Mouse (Mus musculus) forebrain, embryonic 13.5 days (tissue): ENCODE results near the gene Smtn. TPM values are rescaled to one million over a fixed set of nuclear protein-coding genes. Genes with fewer than 3 reads are reported as not detected.

Source experiments
- ATAC-seq: fragments of 200-750 bp; cut with Nextera tagmentation; 2 replicates; pipeline ENCODE4 v1.8.0; 2017
- H3K27ac ChIP-seq: fragments of 300-500 bp; sonication (generic); 2 replicates; pipeline ENCODE4 v1.5.1; 2015; ENCODE audit warnings: inconsistent platforms, mild to moderate bottlenecking, moderate library complexity
- H3K27me3 ChIP-seq: fragments of 300-500 bp; sonication (generic); 2 replicates; pipeline ENCODE4 v1.6.1; 2015; ENCODE audit warnings: mild to moderate bottlenecking, inconsistent platforms
- H3K36me3 ChIP-seq: fragments of 300-500 bp; sonication (generic); 2 replicates; pipeline ENCODE4 v1.6.1; 2015; ENCODE audit warnings: mild to moderate bottlenecking, inconsistent platforms; ENCODE audit not compliant: poor library complexity, severe bottlenecking
- H3K4me1 ChIP-seq: fragments of 300-500 bp; sonication (generic); 2 replicates; pipeline ENCODE4 v1.6.1; 2015; ENCODE audit warnings: inconsistent platforms
- H3K4me2 ChIP-seq: fragments of 300-500 bp; sonication (generic); 2 replicates; pipeline ENCODE4 v1.6.1; 2015; ENCODE audit warnings: inconsistent platforms, mild to moderate bottlenecking, moderate library complexity
- H3K4me3 ChIP-seq: fragments of 300-500 bp; sonication (generic); 2 replicates; pipeline ENCODE4 v1.5.1; 2015; ENCODE audit warnings: mild to moderate bottlenecking, inconsistent platforms
- H3K9ac ChIP-seq: fragments of 300-500 bp; sonication (generic); 2 replicates; pipeline ENCODE4 v1.6.1; 2015; ENCODE audit warnings: mild to moderate bottlenecking, inconsistent platforms
- H3K9me3 ChIP-seq: fragments of 300-500 bp; sonication (generic); replicated peaks from 2 replicates; pipeline ENCODE4 v1.6.1; 2016; ENCODE audit warnings: inconsistent platforms
- WGBS: fragments of 180-500 bp; shearing (Covaris S2); methylation state at CpG from one replicate; pipeline ENCODE4 v1.1.7; 2015; 5-methylcytosine and 5-hydroxymethylcytosine counted together
- polyA plus RNA-seq: library from polyadenylated mRNA; unstranded; fragments of >200 nt; fragmentation: Nextera tagmentation; extraction: Ambion mirVana; gene quantifications from 2 replicates; pipeline ENCODE4 v1.2.1, GENCODE M21; 2015

Smtn gene
- polyA plus RNA-seq, 1 experiment from 2014 or later: 21.9 TPM

DNA sequence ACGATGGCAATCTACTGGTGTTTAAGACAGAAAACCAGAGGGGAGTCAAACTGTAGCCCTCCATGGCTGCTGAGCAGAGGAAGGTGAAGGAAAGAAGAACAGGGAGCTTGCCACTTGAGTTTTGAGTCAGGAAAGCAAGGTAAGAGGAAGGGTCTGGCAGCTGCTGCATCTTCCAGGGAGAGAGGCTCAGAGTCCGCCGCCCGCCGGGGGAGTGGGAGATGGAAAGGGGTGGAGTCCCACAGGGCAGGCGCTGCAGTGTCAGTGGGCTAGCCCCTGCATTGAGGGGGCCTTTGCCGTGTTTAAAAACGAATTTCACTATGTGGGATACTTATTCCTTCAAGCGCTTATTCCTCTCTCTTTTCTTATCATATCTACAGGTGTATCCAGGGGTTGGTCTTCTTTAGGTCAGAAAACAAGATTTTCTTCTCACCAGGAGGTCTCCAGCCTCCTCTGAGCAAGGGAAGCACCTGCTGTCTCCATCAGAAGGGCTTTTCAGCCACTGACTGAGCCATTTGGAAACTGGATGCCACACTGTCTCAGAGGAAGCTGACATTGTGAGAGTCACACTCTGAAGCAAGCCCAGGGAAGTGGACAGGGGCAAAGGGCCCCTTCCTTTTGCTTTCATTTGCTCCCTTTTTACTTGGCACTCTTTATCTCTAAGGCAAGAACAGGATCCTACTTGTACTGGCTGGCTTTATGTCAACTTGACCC, 5.3 kb upstream of the Smtn start:
- Histone ChIP-seq H3K9me3 (peaks cover 6% of the 10 kb centered on the region), H3K36me3 (no peaks in the 10 kb centered on the region), H3K4me1 (peaks cover 3% of the 10 kb centered on the region; the same call in 1 of the 2 replicates), H3K9ac (no peak overlapping the region), H3K27me3 (no peaks in the 10 kb centered on the region), H3K4me3 (no peak overlapping the region), H3K27ac (no peak overlapping the region), H3K4me2 (no peak overlapping the region)
- ATAC-seq: no peak
- 14% methylated on average over 9 of the region's 9 CpGs for WGBS

DNA sequence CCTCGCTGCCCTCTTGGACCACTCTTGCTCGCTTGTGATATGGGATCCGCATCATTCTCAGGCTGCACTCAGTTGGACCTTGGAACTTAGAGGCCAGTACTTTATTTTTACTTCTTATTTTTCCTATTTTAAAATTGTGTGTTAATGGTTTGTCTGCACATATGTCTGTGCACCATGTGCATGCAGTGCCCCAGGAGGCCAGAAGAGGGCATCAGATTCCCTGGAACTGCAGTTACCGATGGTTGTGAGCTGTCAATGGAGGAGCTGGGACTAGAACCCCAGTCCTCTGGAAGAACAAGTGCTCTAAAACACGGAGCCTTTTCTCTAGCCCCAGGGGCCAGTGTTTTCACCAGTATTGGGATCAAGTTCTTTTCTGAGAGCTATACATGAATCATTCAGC, 4.0 kb upstream of the Smtn start:
- Histone ChIP-seq H3K4me2 (no peak overlapping the region), H3K4me3 (no peak overlapping the region), H3K36me3 (no peaks in the 10 kb centered on the region), H3K4me1 (peaks cover 6% of the 10 kb centered on the region; the same call in 1 of the 2 replicates), H3K27me3 (no peaks in the 10 kb centered on the region), H3K9ac (no peak overlapping the region), H3K27ac (no peak overlapping the region), H3K9me3 (peaks cover 6% of the 10 kb centered on the region)
- ATAC-seq: no peak
- 96% methylated on average over 5 of the region's 5 CpGs for WGBS

DNA sequence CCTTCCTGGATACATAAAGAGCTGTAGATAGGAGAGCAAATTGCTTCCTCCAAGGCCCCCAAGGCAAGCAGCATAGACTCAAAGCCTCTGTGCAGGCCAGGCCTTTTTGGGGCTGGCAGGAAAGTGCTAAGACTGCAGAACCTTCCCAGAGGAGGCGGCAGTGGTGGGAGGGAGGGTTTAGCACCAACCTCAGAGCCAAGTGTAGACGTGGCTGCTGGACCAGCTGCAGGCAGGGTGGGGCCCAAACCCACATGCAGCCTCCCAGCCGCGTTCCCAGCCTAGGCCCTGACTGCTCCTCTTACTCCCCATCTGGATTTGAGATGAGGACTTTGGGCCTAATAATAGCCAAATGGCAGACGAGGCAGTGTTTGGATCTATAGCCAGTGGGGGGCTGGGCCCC, 2.6 kb upstream of the Smtn start:
- no peak overlapping the region for H3K4me3 ChIP-seq
- H3K36me3 ChIP-seq: no peaks in the 10 kb centered on the region
- H3K9ac ChIP-seq: no peak overlapping the region
- 50% methylated on average over 5 of the region's 5 CpGs for WGBS
- H3K27ac ChIP-seq: no peak overlapping the region
- no peak overlapping the region for H3K4me2 ChIP-seq
- no peak for ATAC-seq
- peaks cover 6% of the 10 kb centered on the region for H3K9me3 ChIP-seq
- no peaks in the 10 kb centered on the region for H3K27me3 ChIP-seq
- H3K4me1 ChIP-seq: peaks cover 15% of the 10 kb centered on the region

DNA sequence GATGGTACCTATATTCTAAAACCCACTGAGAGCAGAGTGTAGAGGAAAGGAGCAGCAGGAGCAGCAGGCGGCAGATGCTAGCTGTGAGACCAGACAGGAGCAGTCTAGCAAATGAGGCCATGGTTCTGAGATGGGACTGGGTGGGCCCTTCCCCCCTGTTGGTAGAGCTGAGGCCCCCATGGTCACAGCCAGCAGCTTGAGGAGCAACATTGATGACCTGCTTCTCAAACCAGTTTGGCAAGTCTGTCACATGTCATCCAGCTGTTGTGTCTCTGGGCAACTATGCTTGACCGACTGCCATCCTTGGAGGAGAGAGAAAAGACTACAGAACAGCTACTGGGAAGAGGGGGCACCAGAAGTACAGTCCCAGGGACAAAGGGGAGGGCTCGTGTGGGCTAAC, 1.5 kb upstream of the Smtn start:
- ATAC-seq: no peak
- H3K4me3 ChIP-seq: no peak overlapping the region
- WGBS: 65% methylated on average over 3 of the region's 3 CpGs
- H3K27me3 ChIP-seq: no peaks in the 10 kb centered on the region
- H3K4me1 ChIP-seq: peaks cover 17% of the 10 kb centered on the region
- H3K9me3 ChIP-seq: peaks cover 6% of the 10 kb centered on the region
- no peak overlapping the region for H3K27ac ChIP-seq
- no peaks in the 10 kb centered on the region for H3K36me3 ChIP-seq
- H3K4me2 ChIP-seq: no peak overlapping the region
- H3K9ac ChIP-seq: no peak overlapping the region

DNA sequence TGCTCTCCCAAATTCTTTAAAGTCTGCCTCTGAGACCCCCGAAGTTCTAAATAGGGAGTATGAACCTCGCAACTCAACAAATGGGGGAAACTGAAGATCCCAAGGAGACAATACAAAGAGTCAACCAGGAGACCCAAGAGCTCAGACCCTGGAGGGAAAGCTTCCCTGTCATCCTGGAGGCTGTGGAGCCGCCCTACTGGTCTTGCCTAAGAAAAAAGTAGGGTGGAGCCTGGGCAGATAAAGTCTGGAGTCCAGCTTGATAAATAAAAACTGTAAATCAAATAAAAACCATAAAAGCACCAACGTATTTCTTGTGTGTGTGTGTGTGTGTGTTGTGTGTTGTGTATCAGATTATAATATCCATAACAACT, 601 bp downstream of the Smtn start:
- WGBS: 79% methylated on average over 4 of the region's 4 CpGs
- Histone ChIP-seq H3K9me3 (peaks cover 5% of the 10 kb centered on the region), H3K4me1 (peaks cover 32% of the 10 kb centered on the region), H3K4me2 (peak overlapping the region; percentile 70), H3K9ac (no peak overlapping the region), H3K36me3 (no peaks in the 10 kb centered on the region), H3K27me3 (no peaks in the 10 kb centered on the region), H3K27ac (no peak overlapping the region), H3K4me3 (peak overlapping the region; percentile 55)
- ATAC-seq: no peak

DNA sequence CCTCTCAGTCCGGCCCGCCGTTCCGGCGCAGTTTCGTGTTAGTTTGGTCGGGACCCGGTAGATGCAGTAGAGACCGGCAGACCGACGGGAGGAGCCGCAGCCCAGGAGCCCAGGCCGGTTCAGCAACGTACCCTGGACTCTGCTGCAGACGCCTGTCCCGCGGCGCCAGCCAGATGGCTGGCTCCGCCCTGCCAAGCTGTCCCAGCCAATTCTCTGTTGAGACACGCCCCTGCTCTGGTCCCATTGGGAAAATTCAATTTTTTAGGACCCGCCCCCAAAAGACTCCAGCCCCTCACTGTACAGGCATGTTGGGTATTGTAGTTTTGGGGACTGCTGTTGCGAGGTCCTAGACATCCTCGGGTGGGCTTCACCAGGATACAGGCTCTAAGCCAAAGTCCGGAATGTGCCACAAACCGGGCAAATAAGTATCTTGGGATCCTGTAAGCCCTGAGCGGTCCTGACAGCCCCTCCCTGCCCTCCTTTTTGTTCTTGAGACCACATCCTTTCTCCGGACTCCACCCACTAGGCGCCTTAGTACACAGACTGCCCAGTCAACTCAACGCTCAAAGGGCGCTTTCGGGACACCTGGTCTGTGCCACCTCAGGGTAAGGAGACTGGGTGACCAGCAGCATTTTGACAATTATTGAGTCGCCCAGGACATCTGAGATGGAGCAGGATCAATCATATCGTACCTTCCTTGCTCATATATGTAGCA, 1.1 kb downstream of the Smtn start:
- H3K27me3 ChIP-seq: no peaks in the 10 kb centered on the region
- WGBS: 6% methylated on average over 33 of the region's 33 CpGs
- H3K4me2 ChIP-seq: peak overlapping the region; percentile 70
- peak overlapping the region; percentile 55 for H3K4me3 ChIP-seq
- H3K36me3 ChIP-seq: no peaks in the 10 kb centered on the region
- no peaks in the 10 kb centered on the region; the same call in 1 of the 2 replicates for H3K9me3 ChIP-seq
- peaks cover 35% of the 10 kb centered on the region for H3K4me1 ChIP-seq
- peak; percentile 96 for ATAC-seq
- peak overlapping the region; percentile 72 for H3K9ac ChIP-seq
- no peak overlapping the region for H3K27ac ChIP-seq

DNA sequence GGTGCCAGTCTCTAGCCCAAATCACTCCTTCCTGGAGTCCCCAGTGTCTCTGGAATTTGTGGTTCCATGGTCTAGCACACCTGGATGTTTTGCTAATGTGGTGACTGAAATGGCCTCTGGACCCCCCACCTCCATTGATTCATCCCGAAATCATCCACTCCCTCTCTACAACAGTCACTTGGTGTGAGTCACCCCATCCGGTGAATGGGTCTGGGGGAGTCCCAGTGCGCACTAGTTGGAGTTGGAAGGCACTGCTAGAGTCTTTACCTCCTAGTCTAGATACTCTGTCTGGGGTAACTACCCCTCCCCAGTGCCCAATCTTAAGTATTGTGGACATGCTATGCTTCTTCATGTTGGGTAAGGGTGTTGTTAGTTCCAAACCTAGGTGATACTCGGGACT, 2.1 kb downstream of the Smtn start:
- Histone ChIP-seq H3K9ac (peak overlapping the region; percentile 72), H3K36me3 (peaks cover 2% of the 10 kb centered on the region; the same call in 1 of the 2 replicates), H3K9me3 (no peaks in the 10 kb centered on the region), H3K4me2 (peak overlapping the region; percentile 70), H3K27me3 (no peaks in the 10 kb centered on the region), H3K27ac (no peak overlapping the region), H3K4me1 (peaks cover 35% of the 10 kb centered on the region), H3K4me3 (peak overlapping the region; percentile 55)
- 73% methylated on average over 4 of the region's 4 CpGs for WGBS
- ATAC-seq: no peak

DNA sequence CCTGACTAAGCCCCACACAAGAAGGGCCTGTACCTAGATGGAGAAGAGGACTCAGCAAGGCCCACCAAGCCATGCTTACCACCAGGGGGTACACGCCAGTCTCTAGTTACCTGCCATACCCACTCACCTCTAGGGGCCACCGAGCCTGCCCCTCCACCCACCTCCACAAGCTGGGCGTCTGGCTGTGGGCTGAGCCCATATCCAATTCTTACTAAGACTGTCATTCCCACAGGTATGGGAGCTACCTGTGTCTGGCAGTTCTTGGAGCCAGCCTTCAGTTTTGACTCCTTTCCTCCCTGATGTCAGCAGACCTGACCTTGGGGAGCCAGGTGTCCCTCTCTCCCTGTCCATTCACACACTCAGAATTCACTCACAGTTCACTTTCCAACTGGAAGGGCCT, 2.7 kb downstream of the Smtn start:
- peak overlapping the region; percentile 70 for H3K4me2 ChIP-seq
- no peaks in the 10 kb centered on the region for H3K27me3 ChIP-seq
- peaks cover 35% of the 10 kb centered on the region for H3K4me1 ChIP-seq
- peaks cover 8% of the 10 kb centered on the region for H3K36me3 ChIP-seq
- H3K9me3 ChIP-seq: no peaks in the 10 kb centered on the region
- peak overlapping the region; percentile 55 for H3K4me3 ChIP-seq
- no peak overlapping the region for H3K27ac ChIP-seq
- ATAC-seq: no peak
- 0 out of 2 replicates have a peak overlapping the region, but pooled peaks have one; percentile 72 for H3K9ac ChIP-seq
- 96% methylated on average over 3 of the region's 3 CpGs for WGBS

DNA sequence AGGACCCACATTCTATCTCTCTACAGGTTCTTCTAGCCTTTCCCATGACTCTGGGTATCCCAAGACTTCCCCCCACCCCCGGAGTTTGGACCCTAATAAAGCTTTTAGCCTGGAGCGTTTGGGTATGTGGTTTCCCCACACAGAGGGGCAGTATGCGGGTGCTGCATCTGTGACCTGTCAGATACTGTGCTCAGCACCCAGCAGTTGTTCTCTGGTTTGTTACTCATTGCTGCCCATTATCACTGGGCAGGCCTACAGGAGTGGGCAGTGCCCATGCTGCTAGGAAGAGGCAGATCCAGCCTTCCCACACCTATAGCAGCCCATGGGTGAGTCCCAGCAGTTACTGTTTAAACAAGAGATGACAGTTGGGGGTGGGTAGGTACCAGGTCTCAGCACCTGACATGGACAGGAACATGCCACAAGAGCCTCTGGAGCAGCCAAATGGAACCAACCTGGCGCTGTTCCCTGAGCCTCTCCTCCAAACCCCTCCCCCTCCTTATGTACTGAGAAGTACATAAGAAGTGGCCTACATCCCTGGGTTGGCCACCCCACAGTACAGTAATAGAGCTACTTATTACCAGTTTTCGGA, 3.6 kb downstream of the Smtn start:
- Histone ChIP-seq H3K9ac (no peak overlapping the region), H3K27ac (no peak overlapping the region), H3K4me1 (peaks cover 35% of the 10 kb centered on the region), H3K4me3 (no peak overlapping the region), H3K36me3 (peaks cover 17% of the 10 kb centered on the region), H3K9me3 (no peaks in the 10 kb centered on the region), H3K27me3 (no peaks in the 10 kb centered on the region), H3K4me2 (peak overlapping the region; percentile 87)
- 92% methylated on average over 5 of the region's 5 CpGs for WGBS
- no peak for ATAC-seq

DNA sequence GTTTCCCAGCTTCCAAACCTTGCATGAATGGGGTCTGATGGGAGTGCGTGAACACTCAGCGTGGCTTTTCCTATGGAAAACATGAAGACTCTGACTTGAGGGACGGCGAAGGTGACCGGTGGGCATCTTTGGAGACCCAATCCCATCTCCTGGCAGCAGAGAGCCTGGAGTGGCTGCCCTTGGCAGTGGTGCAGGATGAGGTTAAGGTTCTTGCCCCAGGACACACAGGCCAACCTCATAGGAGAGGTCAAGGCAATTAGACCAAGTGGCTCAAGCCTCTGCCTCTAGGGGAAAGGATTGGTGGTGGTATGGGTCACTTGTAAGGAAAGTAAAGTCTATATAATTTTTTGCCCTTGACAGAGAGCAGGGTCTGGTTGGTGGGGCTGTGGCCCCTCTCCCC, 4.3 kb downstream of the Smtn start:
- Histone ChIP-seq H3K9ac (peak overlapping the region; percentile 70), H3K9me3 (no peaks in the 10 kb centered on the region), H3K4me1 (peaks cover 35% of the 10 kb centered on the region), H3K4me2 (peak overlapping the region; percentile 87), H3K27ac (peak overlapping the region; percentile 69; the same call in 1 of the 2 replicates), H3K4me3 (peak overlapping the region; percentile 54), H3K36me3 (peaks cover 24% of the 10 kb centered on the region), H3K27me3 (no peaks in the 10 kb centered on the region)
- WGBS: 51% methylated on average over 5 of the region's 5 CpGs
- ATAC-seq: no peak

DNA sequence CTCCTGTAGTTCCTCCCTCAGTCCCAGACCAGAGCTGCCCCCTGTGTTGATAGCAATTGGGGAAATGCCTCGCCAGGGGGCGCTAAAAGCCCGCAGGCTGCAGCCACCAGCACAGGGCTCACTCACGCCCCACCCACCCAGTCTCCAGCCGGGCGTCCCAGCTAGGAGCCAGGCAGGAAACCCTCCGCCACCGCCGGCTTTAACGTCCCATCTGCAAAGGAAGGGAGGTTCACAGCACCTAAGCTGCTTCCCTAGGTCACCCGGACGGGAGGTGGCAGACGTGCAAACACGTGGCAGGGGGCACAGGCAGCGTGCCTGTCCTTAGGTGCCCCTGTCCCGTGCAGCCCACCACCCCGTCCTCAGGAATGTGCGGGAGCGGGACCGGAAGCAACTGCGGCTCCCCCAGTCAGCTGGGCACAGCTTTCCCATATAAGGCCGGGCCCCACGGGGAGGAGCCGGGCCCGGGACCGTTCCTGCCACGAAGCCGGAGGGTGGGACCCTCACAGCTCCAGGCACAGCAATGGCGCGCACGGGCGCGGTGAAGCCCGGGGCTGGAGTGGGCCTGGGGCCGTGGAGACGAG, 4.9 kb downstream of the Smtn start:
- Histone ChIP-seq H3K4me2 (peak overlapping the region; percentile 87), H3K9me3 (no peaks in the 10 kb centered on the region), H3K4me1 (peaks cover 35% of the 10 kb centered on the region), H3K36me3 (peaks cover 30% of the 10 kb centered on the region), H3K9ac (peak overlapping the region; percentile 70), H3K27me3 (no peaks in the 10 kb centered on the region), H3K27ac (peak overlapping the region; percentile 69), H3K4me3 (peak overlapping the region; percentile 54)
- ATAC-seq: peak; percentile 87
- WGBS: 1% methylated on average over 36 of the region's 36 CpGs

DNA sequence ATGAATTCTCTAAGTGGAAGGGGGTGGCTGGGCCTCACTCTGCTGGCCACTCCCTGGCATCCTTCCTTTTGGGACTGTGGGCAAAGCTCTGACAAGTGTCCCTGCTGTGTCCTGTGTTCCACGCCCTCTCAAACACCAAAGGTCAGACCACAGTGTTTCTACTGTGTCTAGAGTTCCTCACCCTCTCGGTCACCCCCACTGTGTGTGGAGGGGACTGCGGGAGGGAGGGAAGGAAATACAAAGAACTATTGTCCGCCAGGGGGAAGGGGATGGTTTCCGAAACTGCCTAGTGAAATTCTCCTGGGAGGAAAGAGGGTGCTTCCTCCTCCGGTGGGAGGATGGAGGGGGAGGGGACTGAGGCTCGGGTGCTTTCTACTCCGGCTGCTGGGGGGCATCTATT, 5.5 kb downstream of the Smtn start:
- peak overlapping the region; percentile 54; the same call in 1 of the 2 replicates for H3K4me3 ChIP-seq
- peaks cover 35% of the 10 kb centered on the region for H3K4me1 ChIP-seq
- no peak; the same call in 1 of the 2 replicates for ATAC-seq
- H3K36me3 ChIP-seq: peaks cover 35% of the 10 kb centered on the region
- no peaks in the 10 kb centered on the region for H3K27me3 ChIP-seq
- peak overlapping the region; percentile 37; the same call in 1 of the 2 replicates for H3K9ac ChIP-seq
- H3K9me3 ChIP-seq: no peaks in the 10 kb centered on the region
- 4% methylated on average over 8 of the region's 8 CpGs for WGBS
- peak overlapping the region; percentile 87 for H3K4me2 ChIP-seq
- H3K27ac ChIP-seq: no peak overlapping the region
